Mouse (Mus musculus) hematopoietic multipotent progenitor cell, adult 10-12 weeks (in vitro differentiated cells): Measurements from ENCODE around the gene Ctxn2. TPM values are rescaled to one million over a fixed set of nuclear protein-coding genes. Genes with fewer than 3 reads are reported as not detected.

ENCODE experiments used
- polyA plus RNA-seq: library from polyadenylated mRNA; stranded (reverse); fragments of >175 nt; gene quantifications from 2 replicates; pipeline ENCODE4 v1.2.3, GENCODE M21; 2012; ENCODE audit warnings: low replicate concordance

Gene Ctxn2
- not detected in 2 replicates for polyA plus RNA-seq

DNA sequence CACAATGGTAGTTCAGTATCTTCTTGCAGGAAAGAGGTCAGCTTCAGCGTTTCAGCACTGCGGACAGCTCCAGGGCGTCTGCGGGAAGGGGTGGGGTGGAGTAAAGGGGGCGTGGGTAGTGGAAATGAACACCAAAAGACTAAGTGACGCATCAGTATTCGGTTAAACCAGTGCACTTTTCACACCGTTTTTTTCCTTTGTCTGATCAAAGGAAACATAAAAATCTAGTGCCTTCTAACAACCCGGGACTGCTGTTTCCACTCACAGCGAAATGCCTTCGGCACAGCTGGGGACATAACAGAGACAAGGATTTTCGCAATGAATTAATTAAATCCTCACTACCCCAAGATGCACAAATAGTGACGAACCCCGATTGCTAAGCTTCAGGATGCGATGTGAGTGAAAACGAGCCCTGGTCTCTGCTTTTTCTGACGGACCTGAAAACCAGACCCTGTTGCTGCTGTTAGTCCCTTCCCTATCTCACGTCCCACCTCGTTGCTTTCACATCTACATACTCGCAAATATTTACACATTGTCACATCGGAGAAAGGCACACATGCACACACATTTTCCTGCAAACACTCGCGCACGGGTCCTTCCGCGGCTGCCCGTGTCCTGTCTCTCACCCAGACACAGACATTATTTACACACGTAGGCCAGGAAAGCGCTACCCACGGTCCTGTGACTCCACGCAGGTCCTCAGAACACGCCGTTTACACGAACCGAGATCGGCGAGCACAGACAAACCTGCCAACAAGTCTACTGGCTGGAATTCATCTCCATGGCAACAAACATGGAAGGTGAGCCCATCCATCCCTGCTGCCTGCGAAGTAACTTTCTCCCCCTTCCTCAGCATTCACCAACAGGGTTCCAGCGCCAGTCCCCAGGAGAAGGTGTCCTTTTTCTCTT lies at the start of gene Ctxn2:
Ctxn2 (plus strand) TSS at position 790 of the 909 bp plus-strand sequence.

DNA sequence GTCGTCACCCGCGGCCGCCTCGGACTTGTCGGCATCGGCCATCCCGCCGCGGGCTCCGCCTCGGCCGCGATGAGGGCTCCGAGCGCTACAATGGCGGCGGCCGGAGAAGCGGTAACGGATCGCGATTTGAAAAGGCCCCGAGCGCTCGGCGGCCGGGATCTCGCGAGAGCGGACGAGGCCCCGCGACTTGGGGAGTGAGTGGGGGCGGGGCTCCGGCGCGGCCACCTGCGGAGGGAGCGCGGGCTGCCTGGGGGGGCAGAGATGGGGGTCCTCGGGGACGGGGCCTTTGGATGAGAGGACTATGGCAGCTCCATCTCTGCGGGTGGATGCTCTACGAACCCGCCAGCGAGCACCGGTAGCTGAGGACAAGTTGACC lies 13.0 kb upstream of the Ctxn2 start, which contains the start of gene Myef2:
Myef2 (minus strand) TSS at position 185 of the 376 bp plus-strand sequence.

DNA sequence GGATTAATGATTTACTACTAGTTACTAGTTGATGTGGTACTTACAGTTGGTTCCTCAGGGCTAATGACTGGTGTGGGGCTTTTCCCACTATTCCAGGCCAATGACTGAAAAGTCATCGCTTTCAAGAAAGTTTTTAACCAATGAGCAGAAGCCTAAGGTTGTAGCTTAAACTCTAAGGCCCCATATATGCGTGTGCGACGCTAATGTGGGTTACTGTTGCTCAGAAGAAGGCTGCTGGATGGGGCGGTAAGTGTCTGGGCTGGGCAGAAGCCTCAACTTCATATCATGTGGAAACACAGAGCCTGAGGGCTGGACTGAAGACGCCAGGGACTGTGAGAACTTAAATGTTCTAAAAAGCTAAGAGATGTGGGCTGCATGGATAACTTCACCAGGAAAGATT lies 15.9 kb downstream of the Ctxn2 start, which contains the start of gene Slc12a1:
Slc12a1 (plus strand) TSS at position 118 of the 400 bp plus-strand sequence.

Other genes with a start within 250 kb of the Ctxn2 start
- gene Slc24a5, start 68.6 kb upstream of the Ctxn2 start, polyA plus RNA-seq: not detected in 2 replicates
- 9.5 and 12.3 TPM in 2 replicates for gene Myef2, start 13.0 kb upstream of the Ctxn2 start, polyA plus RNA-seq
- gene Slc12a1, start 15.8 kb downstream of the Ctxn2 start, polyA plus RNA-seq: not detected in 2 replicates
- gene Dut, start 110.5 kb downstream of the Ctxn2 start, polyA plus RNA-seq: 36.0 and 38.2 TPM in 2 replicates